Mouse (Mus musculus) common myeloid progenitor, adult 5-6 weeks (primary cell): ENCODE results near the gene Mthfd1l. TPM values are rescaled to one million over a fixed set of nuclear protein-coding genes. Genes with fewer than 3 reads are reported as not detected.
"Not testable (repeated sequence)": the region's sequence is repeated elsewhere in the genome, so short reads cannot be mapped to it uniquely, and the experiment has no call there.

Source experiments
- ATAC-seq: replicated peaks from 2 replicates; pipeline ENCODE4 v1.8.0; 2016; ENCODE audit warnings: low read depth, mild to moderate bottlenecking, moderate TSS enrichment, inconsistent platforms; ENCODE audit not compliant: poor library complexity, severe bottlenecking
- total RNA-seq: library from RNA; stranded (forward); fragments of 200-1000, 187-1606 nt; gene quantifications from 2 replicates; pipeline ENCODE4 v1.2.3, GENCODE M21; 2017

Gene Mthfd1l
- total RNA-seq, 1 experiment from 2014 or later = 148 TPM

GRCm38 (mm10) chr10:4111095-4111794 lies 138.3 kb downstream of the Mthfd1l start:
- ATAC-seq = no peak

DNA sequence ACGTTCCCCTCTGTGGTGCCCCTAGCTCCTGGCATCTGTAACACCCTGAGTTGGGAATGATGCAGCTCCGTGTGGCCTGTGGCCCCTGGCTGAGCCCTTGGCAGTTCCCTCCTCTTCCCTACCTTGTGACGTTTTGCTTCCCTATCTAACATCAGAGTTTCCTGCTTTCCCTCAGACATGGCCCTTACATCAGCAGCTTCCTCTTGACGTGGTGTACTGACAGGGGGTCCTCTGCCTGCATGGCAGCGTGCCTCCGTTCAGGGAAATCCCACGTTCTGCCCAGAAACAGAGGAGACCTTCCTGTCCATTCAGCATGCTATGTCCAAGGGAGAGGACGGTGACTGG lies 138.8 kb downstream of the Mthfd1l start:
- ATAC-seq = no peak

DNA sequence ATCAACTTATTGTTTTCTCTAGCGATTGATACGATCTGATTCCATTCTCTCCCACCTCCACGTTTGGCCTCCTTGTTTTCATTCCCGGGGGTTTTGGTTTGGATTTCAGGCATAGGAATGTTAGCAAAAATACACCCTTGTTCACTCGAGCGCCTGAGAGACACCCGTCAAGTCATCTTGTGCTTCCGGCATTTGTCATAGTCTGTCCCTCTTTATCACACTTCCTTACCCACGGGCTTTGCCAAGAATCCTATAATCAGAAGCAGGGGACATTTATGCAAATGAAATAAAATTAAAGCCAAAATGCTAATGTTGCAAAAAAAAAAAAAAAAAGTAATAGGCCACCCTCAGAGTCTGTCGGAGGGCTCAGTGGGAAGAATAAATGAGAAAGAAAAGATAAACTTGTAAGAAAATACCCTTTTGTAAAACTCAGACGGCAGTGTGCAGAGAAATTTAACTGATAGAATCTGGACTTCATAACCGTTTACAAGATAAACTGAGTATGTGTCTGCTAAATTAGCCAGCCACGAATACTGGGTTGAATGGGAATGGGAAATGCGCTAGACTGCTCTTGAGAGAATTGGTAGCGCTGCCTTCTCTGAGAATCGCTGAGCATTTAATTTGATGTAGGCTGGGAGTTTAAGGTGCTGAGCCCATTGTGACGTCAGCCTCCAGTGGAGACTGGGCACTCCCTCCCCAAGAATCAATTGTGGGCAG lies 139.9 kb downstream of the Mthfd1l start:
- no peak for ATAC-seq

GRCm38 (mm10) chr10:4113328-4113658 lies 140.4 kb downstream of the Mthfd1l start:
- ATAC-seq = no peak

- no peak for ATAC-seq
These were observed 143.7 kb downstream of the Mthfd1l start for GRCm38 (mm10) chr10:4116653-4117052.

DNA sequence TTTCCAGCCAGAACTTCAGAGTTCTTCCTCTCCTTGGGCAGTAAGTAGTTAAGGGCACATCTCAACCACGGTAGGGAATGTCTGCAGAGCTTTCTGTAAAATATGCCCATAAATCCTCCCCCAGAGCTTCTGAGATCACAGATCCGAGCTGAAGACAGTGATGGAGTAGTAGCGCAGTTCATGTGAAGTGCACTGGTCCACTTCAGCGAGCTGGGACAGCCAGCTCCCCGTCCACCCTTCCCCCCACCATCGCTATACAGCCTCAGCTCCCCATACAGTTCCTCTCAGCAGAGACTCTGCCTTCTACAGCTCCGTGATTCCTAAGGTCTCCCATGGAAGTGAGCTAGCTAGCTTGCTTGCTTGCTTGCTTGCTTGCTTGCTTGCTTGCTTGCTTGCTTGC lies 144.2 kb downstream of the Mthfd1l start:
- ATAC-seq = no peak

DNA sequence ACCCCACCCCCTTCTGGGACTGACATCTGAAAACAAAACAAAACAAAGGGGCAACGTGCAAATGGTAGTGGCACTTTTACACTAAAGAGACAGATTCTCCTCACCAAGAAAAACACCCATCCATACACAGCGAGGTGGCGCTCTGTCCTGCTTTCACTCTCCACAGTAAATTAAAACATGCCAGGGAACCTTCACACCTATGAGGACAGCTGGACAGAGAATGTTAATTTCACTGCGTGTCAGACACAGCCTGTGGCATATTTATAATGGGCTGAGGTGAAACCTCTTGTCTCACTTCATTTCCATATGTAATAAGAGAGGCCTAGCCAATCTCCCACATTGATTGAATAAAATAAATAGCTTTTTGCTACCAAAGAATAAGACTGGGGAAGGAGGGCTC lies 146.4 kb downstream of the Mthfd1l start:
- no peak for ATAC-seq

DNA sequence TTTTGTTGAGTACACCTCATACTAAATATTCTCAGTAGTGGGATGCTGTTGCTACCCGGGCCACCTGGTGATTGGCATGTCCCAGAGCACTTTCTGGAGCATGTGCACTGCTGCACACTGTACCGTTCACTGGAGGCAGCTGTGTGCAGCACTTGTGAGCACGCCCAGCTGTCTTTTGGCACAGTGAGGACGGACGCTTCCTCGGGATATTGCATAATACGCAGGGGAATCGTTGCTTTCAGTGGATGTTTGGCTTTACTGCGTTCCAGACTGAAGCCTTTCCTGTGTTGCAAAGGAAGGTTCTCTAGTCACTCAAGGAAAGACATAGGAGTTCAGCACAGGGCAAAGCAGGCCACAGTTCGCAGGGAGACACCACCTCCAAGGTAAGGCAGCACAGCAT lies 147.8 kb downstream of the Mthfd1l start:
- peak; percentile 93 for ATAC-seq

DNA sequence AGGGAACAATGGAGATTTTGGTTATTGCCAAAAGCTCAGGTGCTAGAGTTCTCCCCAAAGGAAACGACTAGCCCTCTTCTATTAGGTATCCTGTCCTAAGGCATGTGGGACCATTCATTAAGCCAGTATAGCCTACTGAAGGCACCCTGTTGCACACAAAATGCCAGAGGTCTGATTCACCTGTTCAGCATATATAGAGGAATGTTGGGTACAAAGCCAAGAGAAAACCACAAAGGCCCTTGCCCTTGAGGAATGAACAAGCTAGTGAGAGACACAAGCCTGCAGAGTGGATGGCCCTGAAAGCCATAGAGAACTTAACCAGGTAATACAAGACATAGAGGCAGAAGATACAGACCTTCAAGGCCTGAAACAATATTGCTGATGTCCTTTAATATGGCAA lies 148.3 kb downstream of the Mthfd1l start:
- ATAC-seq = no peak

DNA sequence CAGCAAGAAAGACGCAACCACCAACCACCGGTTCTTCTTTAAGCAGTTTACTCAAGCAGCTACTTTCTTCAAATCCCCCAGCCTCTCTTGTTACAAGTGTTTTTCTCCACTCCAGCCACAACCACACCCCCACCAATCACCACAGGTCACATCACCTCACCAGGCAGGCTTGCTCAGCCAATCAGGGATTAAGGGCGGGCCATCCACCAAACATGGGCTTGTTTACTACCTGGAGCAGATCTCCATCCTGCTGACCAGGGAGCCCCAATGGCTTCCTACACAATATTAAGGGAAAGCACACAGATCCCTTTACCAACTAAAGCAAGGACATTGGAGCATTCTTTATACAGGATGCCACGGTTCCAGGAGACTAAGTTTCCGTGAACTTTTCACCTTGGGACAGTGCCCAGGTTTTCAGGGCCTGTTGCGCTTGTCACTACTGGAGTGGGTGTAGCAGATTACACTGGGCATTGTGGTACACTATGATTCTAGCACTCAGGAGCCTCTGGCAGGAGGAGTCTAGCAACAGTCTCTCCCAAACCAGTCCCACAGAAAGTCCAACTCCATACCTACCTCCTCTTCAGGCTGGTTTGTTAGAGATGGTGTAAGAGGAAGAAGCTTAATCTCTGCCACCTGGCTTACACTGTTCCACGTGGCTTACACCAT lies 150.5 kb downstream of the Mthfd1l start:
- not testable (repeated sequence) for ATAC-seq

DNA sequence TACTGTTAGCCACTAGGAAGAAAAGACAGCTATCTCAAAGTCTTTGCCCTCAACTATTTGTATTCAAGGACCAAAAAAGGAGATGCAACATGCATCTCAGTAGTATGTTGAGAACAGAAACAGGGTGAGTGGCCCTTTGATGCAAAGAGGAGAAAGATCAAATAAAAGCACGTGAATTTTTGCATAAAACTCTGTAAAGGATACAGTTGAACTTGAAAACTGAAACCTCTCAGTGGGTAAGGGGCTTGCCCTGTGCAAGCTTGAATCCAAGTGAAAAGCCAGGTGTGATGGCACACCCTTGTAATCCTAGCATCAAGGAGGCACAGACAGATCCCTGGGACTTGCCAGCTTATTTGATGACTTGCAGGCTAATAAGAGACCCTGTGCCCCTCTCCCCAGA lies 151.2 kb downstream of the Mthfd1l start:
- ATAC-seq = no peak

DNA sequence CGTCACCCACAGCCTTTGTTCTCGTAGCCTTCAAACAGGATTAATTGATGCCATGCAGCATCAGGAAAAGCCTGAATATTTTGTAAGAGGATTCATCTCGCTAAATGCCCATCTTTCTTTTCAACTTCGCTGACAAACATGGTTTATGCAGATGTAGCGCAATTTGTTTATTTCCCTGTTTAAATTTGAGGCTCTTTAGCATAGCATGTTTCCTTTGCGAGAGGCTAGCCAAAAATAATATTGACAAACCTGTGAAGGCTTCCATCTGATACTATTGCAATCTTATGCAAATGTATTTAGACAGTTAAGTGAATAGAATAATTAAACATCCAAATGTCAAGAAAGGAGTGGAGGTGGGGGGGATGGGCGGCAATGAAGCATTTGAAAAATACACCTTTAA lies 152.3 kb downstream of the Mthfd1l start:
- no peak for ATAC-seq

GRCm38 (mm10) chr10:4126335-4127012 lies 153.6 kb downstream of the Mthfd1l start:
- ATAC-seq = peak; percentile 86

DNA sequence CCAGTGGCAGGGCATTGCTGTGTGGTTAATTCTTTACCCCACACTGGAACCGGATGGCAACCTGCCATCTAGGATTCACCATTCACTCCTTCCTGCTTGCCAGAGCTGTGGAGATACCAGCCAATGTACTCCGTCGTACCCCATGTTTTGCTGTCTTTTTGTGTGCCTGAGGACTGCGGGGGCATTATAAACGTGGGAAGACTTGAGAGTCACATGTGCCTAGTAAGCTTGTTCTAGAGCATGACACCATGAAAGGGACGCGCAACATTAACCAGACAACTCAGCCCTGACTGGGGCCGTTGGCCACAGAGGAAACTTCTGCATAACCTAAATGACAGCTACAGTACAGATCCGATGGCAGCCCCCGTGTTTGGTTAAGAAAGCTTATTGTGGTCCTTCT lies 155.5 kb downstream of the Mthfd1l start:
- peak; percentile 44 for ATAC-seq

GRCm38 (mm10) chr10:4128915-4129314 lies 156.0 kb downstream of the Mthfd1l start:
- ATAC-seq = no peak

GRCm38 (mm10) chr10:4129461-4129860 lies 156.5 kb downstream of the Mthfd1l start:
- ATAC-seq = no peak

GRCm38 (mm10) chr10:4130034-4130607 lies 157.2 kb downstream of the Mthfd1l start:
- no peak for ATAC-seq

DNA sequence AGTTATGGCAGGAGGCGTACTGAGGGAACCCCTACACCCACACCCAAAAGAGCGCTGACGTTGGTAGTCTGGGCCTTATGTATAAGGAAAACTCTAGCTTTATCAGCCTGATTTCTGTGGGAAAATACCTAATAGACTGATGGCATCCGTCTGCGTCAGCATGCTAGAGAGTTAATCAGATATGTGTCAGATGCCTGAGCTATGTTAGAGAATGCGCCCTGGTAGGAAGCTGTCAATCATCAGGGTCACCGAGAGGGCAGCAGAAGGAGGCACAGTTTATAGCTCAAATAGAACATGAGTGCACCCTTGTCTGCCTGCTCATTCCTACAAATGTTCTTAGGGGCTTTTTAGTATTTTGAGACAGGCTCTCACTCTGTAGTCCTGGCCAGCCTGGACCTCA lies 159.8 kb downstream of the Mthfd1l start:
- ATAC-seq = no peak

- no peak for ATAC-seq
These were observed 162.3 kb downstream of the Mthfd1l start for GRCm38 (mm10) chr10:4135100-4135764.

GRCm38 (mm10) chr10:4139531-4139930 lies 166.6 kb downstream of the Mthfd1l start:
- ATAC-seq = no peak
